Mouse (Mus musculus) embryonic facial prominence, embryonic 11.5 days (tissue): Measurements from ENCODE around the gene Npas4. TPM values are rescaled to one million over a fixed set of nuclear protein-coding genes. Genes with fewer than 3 reads are reported as not detected.
A peak's percentile ranks its signal among the peaks of the same experiment; 100 is the strongest.

Experiments
- ATAC-seq: fragments of 200-750 bp; cut with Nextera tagmentation; replicated peaks from 2 replicates; pipeline ENCODE4 v1.8.0; 2017; ENCODE audit warnings: low read depth; ENCODE audit not compliant: insufficient number of reproducible peaks, low FRiP score, low TSS enrichment
- DNase-seq: peaks from one replicate; pipeline ENCODE4 v3.0.0-alpha.2; 2015; ENCODE audit warnings: low spot score
- H3K27ac ChIP-seq: fragments of 300-500 bp; sonication (generic); replicated peaks from 2 replicates; pipeline ENCODE4 v1.5.1; 2014; ENCODE audit warnings: mild to moderate bottlenecking, low read depth, low read length, control low read depth
- H3K27me3 ChIP-seq: fragments of 300-500 bp; sonication (generic); 2 replicates; pipeline ENCODE4 v1.6.1; 2014; ENCODE audit warnings: mild to moderate bottlenecking, low read length, moderate library complexity, mixed read lengths; ENCODE audit not compliant: control insufficient read depth, insufficient read depth
- H3K36me3 ChIP-seq: fragments of 300-500 bp; sonication (generic); replicated peaks from 2 replicates; pipeline ENCODE4 v1.6.1; 2014; ENCODE audit warnings: low read depth, mild to moderate bottlenecking, low read length, moderate library complexity, mixed read lengths; ENCODE audit not compliant: control insufficient read depth, insufficient read depth
- H3K4me1 ChIP-seq: fragments of 300-500 bp; sonication (generic); 2 replicates; pipeline ENCODE4 v1.6.1; 2014; ENCODE audit warnings: low read length, mixed read lengths; ENCODE audit not compliant: control insufficient read depth, insufficient read depth
- H3K4me2 ChIP-seq: fragments of 300-500 bp; sonication (generic); 2 replicates; pipeline ENCODE4 v1.6.1; 2014; ENCODE audit warnings: low read depth, mild to moderate bottlenecking, control low read depth, low read length, moderate library complexity
- H3K4me3 ChIP-seq: fragments of 300-500 bp; sonication (generic); 2 replicates; pipeline ENCODE4 v1.5.1; 2014; ENCODE audit warnings: low read depth, low read length, control low read depth
- H3K9ac ChIP-seq: fragments of 300-500 bp; sonication (generic); replicated peaks from 2 replicates; pipeline ENCODE4 v1.6.1; 2014; ENCODE audit warnings: mild to moderate bottlenecking, control low read depth, low read length
- H3K9me3 ChIP-seq: fragments of 300-500 bp; sonication (generic); replicated peaks from 2 replicates; pipeline ENCODE4 v1.6.1; 2016; ENCODE audit warnings: mild to moderate bottlenecking, low read length, inconsistent platforms, mixed read lengths; ENCODE audit not compliant: control insufficient read depth
- WGBS: fragments of 180-500 bp; shearing (Covaris S2); extraction: QIAGEN DNeasy Blood & Tissue Kit; methylation state at CpG from one replicate; pipeline ENCODE4 v1.1.7; 2014; 5-methylcytosine and 5-hydroxymethylcytosine counted together
- polyA plus RNA-seq: library from polyadenylated mRNA; unstranded; fragments of >200 nt; fragmentation: Nextera tagmentation; extraction: Ambion mirVana; gene quantifications from 2 replicates; pipeline ENCODE4 v1.2.1, GENCODE M21; 2014

Npas4 gene
- not detected in 2 replicates for polyA plus RNA-seq

- Histone ChIP-seq H3K4me3 (no peak within 1 kb of the TSS), H3K9me3 (no peaks in the 10 kb centered on the region), H3K4me2 (no peak within 1 kb of the TSS), H3K27me3 (peaks cover 30% of the 10 kb centered on the region), H3K9ac (no peak within 1 kb of the TSS), H3K4me1 (no peaks in the 10 kb centered on the region), H3K27ac (no peak within 1 kb of the TSS), H3K36me3 (no peaks in the 10 kb centered on the region)
- DNase-seq (no peak), ATAC-seq (no peak)
- 18% methylated on average over 4 of the region's 4 CpGs for WGBS
Measured at GRCm38 (mm10) chr19:4990256-4990625, at the start of gene Npas4. Gene Npas4, minus strand, starts transcription at chr19:4990316.

- Histone ChIP-seq H3K27ac (no peak overlapping the region), H3K4me3 (peak overlapping the region; percentile 72), H3K9me3 (no peaks in the 10 kb centered on the region), H3K36me3 (no peaks in the 10 kb centered on the region), H3K27me3 (no peaks in the 10 kb centered on the region), H3K4me2 (peak overlapping the region; percentile 98), H3K9ac (peak overlapping the region; percentile 83), H3K4me1 (peaks cover 6% of the 10 kb centered on the region)
- ATAC-seq (peak; percentile 21; the same call in 1 of the 2 replicates), DNase-seq (no peak)
- WGBS: 12% methylated on average over 41 of the region's 41 CpGs
Measured at GRCm38 (mm10) chr19:5039301-5040114, 49.4 kb upstream of the Npas4 start.

- Histone ChIP-seq H3K9me3 (no peaks in the 10 kb centered on the region), H3K27ac (peak within 1 kb of the TSS; percentile 76), H3K4me2 (peak within 1 kb of the TSS; percentile 98), H3K27me3 (no peaks in the 10 kb centered on the region), H3K9ac (peak within 1 kb of the TSS; percentile 83), H3K4me1 (peaks cover 6% of the 10 kb centered on the region), H3K36me3 (no peaks in the 10 kb centered on the region), H3K4me3 (peak within 1 kb of the TSS; percentile 72)
- DNase-seq (peak; percentile 95), ATAC-seq (peak; percentile 64)
- WGBS: under 1% methylated on average over 40 of the region's 44 CpGs
Measured at GRCm38 (mm10) chr19:5038709-5039156, 48.6 kb upstream of the Npas4 start, which contains the start of the genes B4gat1 and AC124502.3. Gene B4gat1, plus strand, starts transcription at chr19:5038826. Gene AC124502.3, plus strand, starts transcription at chr19:5038891.

GRCm38 (mm10) chr19:5037678-5038571, 47.8 kb upstream of the Npas4 start:
- H3K36me3 ChIP-seq: no peaks in the 10 kb centered on the region
- peak overlapping the region; percentile 72 for H3K4me3 ChIP-seq
- ATAC-seq (peak; percentile 33; the same call in 1 of the 2 replicates), DNase-seq (peak; percentile 90)
- peak overlapping the region; percentile 98 for H3K4me2 ChIP-seq
- peaks cover 6% of the 10 kb centered on the region for H3K4me1 ChIP-seq
- no peaks in the 10 kb centered on the region for H3K27me3 ChIP-seq
- H3K9me3 ChIP-seq: no peaks in the 10 kb centered on the region
- H3K27ac ChIP-seq: peak overlapping the region; percentile 76
- peak overlapping the region; percentile 83 for H3K9ac ChIP-seq
- 6% methylated on average over 32 of the region's 32 CpGs for WGBS

- H3K27me3 ChIP-seq: no peaks in the 10 kb centered on the region
- DNase-seq (no peak), ATAC-seq (no peak)
- H3K27ac ChIP-seq: no peak overlapping the region
- WGBS: 79% methylated on average over 4 of the region's 4 CpGs
- peaks cover 6% of the 10 kb centered on the region for H3K4me1 ChIP-seq
- no peak overlapping the region for H3K4me2 ChIP-seq
- no peak overlapping the region for H3K9ac ChIP-seq
- H3K9me3 ChIP-seq: no peaks in the 10 kb centered on the region
- no peaks in the 10 kb centered on the region for H3K36me3 ChIP-seq
- H3K4me3 ChIP-seq: no peak overlapping the region
Measured at GRCm38 (mm10) chr19:5036577-5036976, 46.5 kb upstream of the Npas4 start.

- H3K4me2 ChIP-seq: no peak overlapping the region
- no peak overlapping the region for H3K27ac ChIP-seq
- WGBS: 83% methylated on average over 3 of the region's 3 CpGs
- H3K9me3 ChIP-seq: no peaks in the 10 kb centered on the region
- no peak for ATAC-seq
- H3K36me3 ChIP-seq: no peaks in the 10 kb centered on the region
- H3K4me3 ChIP-seq: no peak overlapping the region
- no peak overlapping the region for H3K9ac ChIP-seq
- H3K4me1 ChIP-seq: no peaks in the 10 kb centered on the region
- H3K27me3 ChIP-seq: no peaks in the 10 kb centered on the region
- DNase-seq: no peak
Measured at GRCm38 (mm10) chr19:5032686-5033085, 42.6 kb upstream of the Npas4 start.

GRCm38 (mm10) chr19:5026111-5026510, 36.0 kb upstream of the Npas4 start:
- WGBS: 86% methylated on average over 8 of the region's 8 CpGs
- Histone ChIP-seq H3K4me3 (no peak overlapping the region), H3K4me1 (no peaks in the 10 kb centered on the region), H3K4me2 (no peak overlapping the region), H3K9ac (no peak overlapping the region), H3K27ac (no peak overlapping the region), H3K36me3 (no peaks in the 10 kb centered on the region), H3K27me3 (no peaks in the 10 kb centered on the region), H3K9me3 (no peaks in the 10 kb centered on the region)
- no peak for ATAC-seq
- DNase-seq: no peak
